Mouse (Mus musculus) embryonic facial prominence, embryonic 13.5 days (tissue): ENCODE results near the gene Txndc12. TPM values are rescaled to one million over a fixed set of nuclear protein-coding genes. Genes with fewer than 3 reads are reported as not detected.
A peak's percentile ranks its signal among the peaks of the same experiment; 100 is the strongest.

Experiments
- ATAC-seq: fragments of 200-750 bp; cut with Nextera tagmentation; 2 replicates; pipeline ENCODE4 v1.8.0; 2017; ENCODE audit warnings: low read depth; ENCODE audit not compliant: insufficient number of reproducible peaks, insufficient read depth, low FRiP score, low TSS enrichment
- H3K27ac ChIP-seq: fragments of 300-500 bp; sonication (generic); 2 replicates; pipeline ENCODE4 v1.5.1; 2015; ENCODE audit warnings: moderate library complexity, mild to moderate bottlenecking, inconsistent platforms
- H3K27me3 ChIP-seq: fragments of 300-500 bp; sonication (generic); 2 replicates; pipeline ENCODE4 v1.6.1; 2015; ENCODE audit warnings: mild to moderate bottlenecking, inconsistent platforms
- H3K36me3 ChIP-seq: fragments of 300-500 bp; sonication (generic); 2 replicates; pipeline ENCODE4 v1.6.1; 2015; ENCODE audit warnings: mild to moderate bottlenecking, inconsistent platforms
- H3K4me1 ChIP-seq: fragments of 300-500 bp; sonication (generic); 2 replicates; pipeline ENCODE4 v1.6.1; 2015; ENCODE audit warnings: inconsistent platforms
- H3K4me2 ChIP-seq: fragments of 300-500 bp; sonication (generic); 2 replicates; pipeline ENCODE4 v1.6.1; 2015; ENCODE audit warnings: moderate library complexity, mild to moderate bottlenecking, inconsistent platforms
- H3K4me3 ChIP-seq: fragments of 300-500 bp; sonication (generic); 2 replicates; pipeline ENCODE4 v1.5.1; 2015; ENCODE audit warnings: mild to moderate bottlenecking, inconsistent platforms
- H3K9ac ChIP-seq: fragments of 300-500 bp; sonication (generic); 2 replicates; pipeline ENCODE4 v1.6.1; 2015; ENCODE audit warnings: mild to moderate bottlenecking, inconsistent platforms
- H3K9me3 ChIP-seq: fragments of 300-500 bp; sonication (generic); 2 replicates; pipeline ENCODE4 v1.6.1; 2016; ENCODE audit warnings: inconsistent platforms
- WGBS: fragments of 180-500 bp; shearing (Covaris S2); methylation state at CpG from one replicate; pipeline ENCODE4 v1.1.7; 2015; ENCODE audit warnings: mixed read lengths; 5-methylcytosine and 5-hydroxymethylcytosine counted together
- polyA plus RNA-seq: library from polyadenylated mRNA; unstranded; fragments of >200 nt; fragmentation: Nextera tagmentation; extraction: Ambion mirVana; gene quantifications from 2 replicates; pipeline ENCODE4 v1.2.1, GENCODE M21; 2015

Gene Txndc12
- polyA plus RNA-seq, 1 experiment from 2014 or later: 111 TPM

- peak; percentile 68 for ATAC-seq
- under 1% methylated on average over 77 of the region's 77 CpGs for WGBS
- Histone ChIP-seq H3K9ac (peak within 1 kb of the TSS; percentile 91), H3K9me3 (no peaks in the 10 kb centered on the region), H3K27ac (peak within 1 kb of the TSS; percentile 82), H3K4me1 (peaks cover 18% of the 10 kb centered on the region), H3K36me3 (peaks cover 12% of the 10 kb centered on the region), H3K27me3 (no peaks in the 10 kb centered on the region), H3K4me3 (peak within 1 kb of the TSS; percentile 95), H3K4me2 (peak within 1 kb of the TSS; percentile 94)
Measured at GRCm38 (mm10) chr4:108847715-108848504, 13.5 kb downstream of the Txndc12 start, which contains the start of gene Kti12. Kti12 (plus strand) TSS chr4:108847785.

- H3K36me3 ChIP-seq: peaks cover 17% of the 10 kb centered on the region
- ATAC-seq: no peak
- no peaks in the 10 kb centered on the region for H3K27me3 ChIP-seq
- no peaks in the 10 kb centered on the region for H3K9me3 ChIP-seq
- H3K4me2 ChIP-seq: peak within 1 kb of the TSS; percentile 94
- peak within 1 kb of the TSS; percentile 91 for H3K9ac ChIP-seq
- H3K4me3 ChIP-seq: peak within 1 kb of the TSS; percentile 95
- H3K4me1 ChIP-seq: peaks cover 18% of the 10 kb centered on the region
- H3K27ac ChIP-seq: peak within 1 kb of the TSS; percentile 82
- 8% methylated on average over 20 of the region's 20 CpGs for WGBS
Measured at GRCm38 (mm10) chr4:108848505-108848848, 14.1 kb downstream of the Txndc12 start, which contains the start of gene A730015C16Rik. A730015C16Rik (minus strand) TSS chr4:108848619.

GRCm38 (mm10) chr4:108866806-108867205 lies 32.4 kb downstream of the Txndc12 start:
- Histone ChIP-seq H3K27ac (no peak overlapping the region), H3K9ac (no peak overlapping the region), H3K9me3 (no peaks in the 10 kb centered on the region), H3K27me3 (no peaks in the 10 kb centered on the region), H3K36me3 (peaks cover 27% of the 10 kb centered on the region), H3K4me3 (no peak overlapping the region), H3K4me1 (no peaks in the 10 kb centered on the region), H3K4me2 (no peak overlapping the region)
- ATAC-seq: no peak
- WGBS: 88% methylated on average over 7 of the region's 7 CpGs

GRCm38 (mm10) chr4:108869730-108870374 lies 35.5 kb downstream of the Txndc12 start:
- Histone ChIP-seq H3K4me2 (no peak overlapping the region), H3K4me3 (no peak overlapping the region), H3K4me1 (no peaks in the 10 kb centered on the region), H3K27me3 (no peaks in the 10 kb centered on the region), H3K9me3 (no peaks in the 10 kb centered on the region), H3K9ac (no peak overlapping the region), H3K27ac (no peak overlapping the region), H3K36me3 (peaks cover 4% of the 10 kb centered on the region; the same call in 1 of the 2 replicates)
- ATAC-seq: peak; percentile 71; the same call in 1 of the 2 replicates
- 36% methylated on average over 10 of the region's 10 CpGs for WGBS

GRCm38 (mm10) chr4:108873746-108874145 lies 39.3 kb downstream of the Txndc12 start:
- 88% methylated on average over 5 of the region's 5 CpGs for WGBS
- no peak for ATAC-seq
- Histone ChIP-seq H3K27me3 (no peaks in the 10 kb centered on the region), H3K4me3 (no peak overlapping the region), H3K9ac (no peak overlapping the region), H3K9me3 (no peaks in the 10 kb centered on the region), H3K27ac (no peak overlapping the region), H3K4me2 (no peak overlapping the region), H3K36me3 (no peaks in the 10 kb centered on the region), H3K4me1 (no peaks in the 10 kb centered on the region)

- Histone ChIP-seq H3K36me3 (no peaks in the 10 kb centered on the region), H3K9ac (no peak overlapping the region), H3K9me3 (no peaks in the 10 kb centered on the region), H3K4me2 (no peak overlapping the region), H3K27me3 (peaks cover 7% of the 10 kb centered on the region; the same call in 1 of the 2 replicates), H3K4me1 (0 out of 2 replicates have a peak, but pooled peaks cover 4% of the 10 kb centered on the region), H3K27ac (no peak overlapping the region), H3K4me3 (no peak overlapping the region)
- WGBS: 73% methylated on average over 6 of the region's 6 CpGs
- no peak for ATAC-seq
Measured at GRCm38 (mm10) chr4:108877901-108878300, 43.5 kb downstream of the Txndc12 start.

- Histone ChIP-seq H3K9me3 (no peaks in the 10 kb centered on the region), H3K9ac (peak within 1 kb of the TSS; percentile 76), H3K27ac (no peak within 1 kb of the TSS), H3K4me2 (peak within 1 kb of the TSS; percentile 100), H3K4me3 (peak within 1 kb of the TSS; percentile 66), H3K27me3 (peaks cover 7% of the 10 kb centered on the region; the same call in 1 of the 2 replicates), H3K36me3 (no peaks in the 10 kb centered on the region), H3K4me1 (0 out of 2 replicates have a peak, but pooled peaks cover 4% of the 10 kb centered on the region)
- WGBS: under 1% methylated on average over 46 of the region's 46 CpGs
- peak; percentile 72 for ATAC-seq
Measured at GRCm38 (mm10) chr4:108878963-108879822, 44.8 kb downstream of the Txndc12 start, which contains the start of gene Rab3b. Rab3b (plus strand) TSS chr4:108879063.

GRCm38 (mm10) chr4:108883815-108884214 lies 49.4 kb downstream of the Txndc12 start:
- Histone ChIP-seq H3K4me3 (no peak overlapping the region), H3K9me3 (no peaks in the 10 kb centered on the region), H3K27ac (no peak overlapping the region), H3K4me2 (no peak overlapping the region), H3K4me1 (0 out of 2 replicates have a peak, but pooled peaks cover 4% of the 10 kb centered on the region), H3K9ac (no peak overlapping the region), H3K27me3 (peaks cover 7% of the 10 kb centered on the region; the same call in 1 of the 2 replicates), H3K36me3 (no peaks in the 10 kb centered on the region)
- ATAC-seq: no peak
- 20% methylated on average over 13 of the region's 13 CpGs for WGBS

GRCm38 (mm10) chr4:108887456-108887855 lies 53.1 kb downstream of the Txndc12 start:
- WGBS: 87% methylated on average over 4 of the region's 4 CpGs
- H3K4me1 ChIP-seq: no peaks in the 10 kb centered on the region
- ATAC-seq: no peak
- H3K9ac ChIP-seq: no peak overlapping the region
- H3K9me3 ChIP-seq: no peaks in the 10 kb centered on the region
- no peaks in the 10 kb centered on the region for H3K36me3 ChIP-seq
- no peak overlapping the region for H3K27ac ChIP-seq
- H3K4me2 ChIP-seq: no peak overlapping the region
- no peaks in the 10 kb centered on the region for H3K27me3 ChIP-seq
- no peak overlapping the region for H3K4me3 ChIP-seq

- 80% methylated on average over 6 of the region's 6 CpGs for WGBS
Measured at GRCm38 (mm10) chr4:108890876-108891275, 56.5 kb downstream of the Txndc12 start.

GRCm38 (mm10) chr4:108900421-108900820 lies 66.0 kb downstream of the Txndc12 start:
- Histone ChIP-seq H3K36me3 (no peaks in the 10 kb centered on the region), H3K4me2 (no peak overlapping the region), H3K9ac (no peak overlapping the region), H3K4me1 (no peaks in the 10 kb centered on the region), H3K27me3 (no peaks in the 10 kb centered on the region), H3K4me3 (no peak overlapping the region), H3K27ac (no peak overlapping the region), H3K9me3 (no peaks in the 10 kb centered on the region)
- 81% methylated on average over 7 of the region's 7 CpGs for WGBS
- ATAC-seq: no peak

More at GRCm38 (mm10) chr4:108890876-108891275, 56.5 kb downstream of the Txndc12 start:
- Histone ChIP-seq H3K27me3 (no peaks in the 10 kb centered on the region), H3K4me3 (no peak overlapping the region), H3K9ac (no peak overlapping the region), H3K27ac (no peak overlapping the region), H3K4me2 (no peak overlapping the region), H3K4me1 (no peaks in the 10 kb centered on the region), H3K9me3 (no peaks in the 10 kb centered on the region), H3K36me3 (no peaks in the 10 kb centered on the region)
- ATAC-seq: no peak
